8 mouse cellular contexts compared by ENCODE assay signal in genomic region chr2:28688431-28688830, GRCm38 (mm10). TPM values are rescaled to one million over a fixed set of nuclear protein-coding genes. Genes with fewer than 3 reads are reported as not detected.
DNase-seq lines count a peak whose midpoint lies in the region; ATAC-seq lines count a peak whose summit lies in the region.
"Had no signal": no experiment of that assay in that cellular context is flagged by ENCODE, and none has a peak within 500 bp of the region (broad histone marks: within the 10 kb centered on the region; RNA-seq: fewer than 3 reads in every experiment).

No protein-coding gene starts in this region.

- H3K36me3 ChIP-seq in splenic B cell, adult 2 months (ENCODE audit: control insufficient read depth, insufficient read depth, low read length, poor library complexity, severe bottlenecking): peaks cover 3% of the 10 kb centered on the region; the same call in 1 of the 2 replicates

- peak; percentile 63 for DNase-seq in kidney, postnatal 10 days
- DNase-seq in kidney, adult 9 months: no peak
- peak; percentile 29 for DNase-seq in CD4-positive helper T cell, adult 2 months (ENCODE audit: low read depth, low spot score)
- peak; percentile 65 for DNase-seq in NIH3T3 (ENCODE audit: low read depth)
- DNase-seq in splenic B cell, adult 2 months (ENCODE audit: low read depth, low spot score): peak; percentile 63
- DNase-seq in urinary bladder, postnatal 25 days (ENCODE audit: low spot score): no peak

- H3K27me3 ChIP-seq in splenic B cell, adult 2 months (ENCODE audit: control insufficient read depth, insufficient read depth, low read length, poor library complexity, severe bottlenecking): no peaks in the 10 kb centered on the region
- H3K27me3 ChIP-seq: lung, embryonic 15.5 days had no signal

- ATAC-seq in hematopoietic stem cell, adult 5-6 weeks (replicated peaks in 1 of 2; ENCODE audit: insufficient read depth in 1 of 2, low FRiP score in 2 of 2, low TSS enrichment in 1 of 2, low read depth in 1 of 2, poor library complexity in 2 of 2, severe bottlenecking in 2 of 2): peak; percentile 72 to 78; a peak in 3 of 4 replicates

RNA-seq across cellular contexts. Expression of gene Spaca9, which starts 11.1 kb away (rescaled TPM):
- total RNA-seq in hematopoietic stem cell, adult 5-6 weeks (2017): 1.4 and 3.1 TPM in 2 replicates

RNA-seq across cellular contexts. Expression of gene Ak8, which starts 11.5 kb away (rescaled TPM):
- 0.15 and 0.38 TPM in 2 replicates for total RNA-seq in hematopoietic stem cell, adult 5-6 weeks (2017)

RNA-seq across cellular contexts. Expression of gene Tsc1, which starts 47.4 kb away (rescaled TPM):
- 22.8 and 23.5 TPM in 2 replicates for total RNA-seq in hematopoietic stem cell, adult 5-6 weeks (2017)

Comparison
In these comparisons a context has a peak if more than half of its experiments do, and no peak if none do; other contexts are left out.
1. DNase-seq: peak in kidney, postnatal 10 days (single experiment), CD4-positive helper T cell, adult 2 months (single experiment), NIH3T3 (single experiment) and splenic B cell, adult 2 months (single experiment); none in kidney, adult 9 months (single experiment) and urinary bladder, postnatal 25 days (single experiment).